Mouse (Mus musculus) adrenal gland, postnatal 36 days (tissue): ENCODE data around the gene Hist1h3h. TPM values are rescaled to one million over a fixed set of nuclear protein-coding genes. Genes with fewer than 3 reads are reported as not detected.

Experiments used
- DNase-seq, 2 experiments: peaks; one replicate each; pipeline ENCODE4 v3.0.0; 2021; ENCODE audit warnings: mixed read lengths in 1 of 2
- total RNA-seq, 2 experiments: library from RNA; stranded (reverse); gene quantifications; 2 replicates each; pipeline ENCODE4 v1.2.3; 2021

Hist1h3h gene
- total RNA-seq, 2 experiments from 2014 or later, result 68.3 to 81.7 TPM

GRCm38 (mm10) chr13:21727948-21728572 lies 10.6 kb downstream of the Hist1h3h start:
- no peak for DNase-seq

GRCm38 (mm10) chr13:21729544-21729943 lies 12.1 kb downstream of the Hist1h3h start:
- DNase-seq, result no peak

- DNase-seq, result no peak
Measured at GRCm38 (mm10) chr13:21733466-21733865, 16.0 kb downstream of the Hist1h3h start.

DNA sequence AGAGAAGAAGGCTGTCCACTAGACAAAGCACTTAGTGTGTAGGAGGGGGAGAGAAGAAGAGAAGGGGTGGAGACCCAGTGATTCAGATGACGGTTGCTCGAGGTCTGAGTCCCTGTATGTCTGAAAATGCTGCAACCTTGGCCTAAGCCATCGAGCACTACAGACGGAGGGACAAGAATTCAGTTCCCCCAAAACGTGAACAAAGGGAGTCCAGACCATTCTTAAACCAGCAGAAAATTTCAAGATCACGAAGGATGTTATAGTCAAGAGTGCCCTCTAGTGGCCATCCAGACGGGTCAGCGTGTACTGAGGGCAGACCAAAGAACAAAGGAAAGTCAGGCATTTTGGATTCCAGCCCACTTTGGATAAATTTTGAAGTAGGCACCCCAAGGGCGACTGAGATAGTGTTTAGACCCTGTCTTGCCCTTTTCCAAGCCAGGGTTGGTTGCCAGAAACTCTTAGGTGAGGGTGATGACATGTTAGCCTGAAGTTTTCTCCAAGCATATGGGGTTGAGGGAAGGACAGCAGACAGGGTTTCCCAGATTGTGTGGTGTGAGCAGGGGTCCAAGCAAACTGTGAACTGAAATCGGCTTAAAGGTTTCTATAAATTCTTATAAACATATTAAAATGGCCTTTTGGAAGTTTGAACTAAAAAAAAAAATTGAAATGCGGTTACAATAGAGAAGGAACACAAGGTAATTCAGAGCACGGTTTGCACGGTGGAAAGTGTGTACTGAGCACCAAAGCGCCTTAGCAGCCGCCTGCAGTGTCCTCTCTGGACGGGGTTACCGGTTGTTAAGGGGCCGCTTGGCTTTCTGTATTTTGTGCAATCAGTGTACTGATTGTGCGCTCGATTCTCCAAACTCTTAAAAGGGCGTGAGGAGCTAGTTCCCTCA lies 16.8 kb downstream of the Hist1h3h start:
- peak; percentile 69 to 83 for DNase-seq

- peak; percentile 70 to 79 for DNase-seq
Measured at GRCm38 (mm10) chr13:21734906-21735767, 17.7 kb downstream of the Hist1h3h start, which contains the start of gene Hist1h4j. Gene Hist1h4j, plus strand, starts transcription at chr13:21735064.

GRCm38 (mm10) chr13:21745006-21745405 lies 27.5 kb downstream of the Hist1h3h start:
- DNase-seq, result no peak

DNA sequence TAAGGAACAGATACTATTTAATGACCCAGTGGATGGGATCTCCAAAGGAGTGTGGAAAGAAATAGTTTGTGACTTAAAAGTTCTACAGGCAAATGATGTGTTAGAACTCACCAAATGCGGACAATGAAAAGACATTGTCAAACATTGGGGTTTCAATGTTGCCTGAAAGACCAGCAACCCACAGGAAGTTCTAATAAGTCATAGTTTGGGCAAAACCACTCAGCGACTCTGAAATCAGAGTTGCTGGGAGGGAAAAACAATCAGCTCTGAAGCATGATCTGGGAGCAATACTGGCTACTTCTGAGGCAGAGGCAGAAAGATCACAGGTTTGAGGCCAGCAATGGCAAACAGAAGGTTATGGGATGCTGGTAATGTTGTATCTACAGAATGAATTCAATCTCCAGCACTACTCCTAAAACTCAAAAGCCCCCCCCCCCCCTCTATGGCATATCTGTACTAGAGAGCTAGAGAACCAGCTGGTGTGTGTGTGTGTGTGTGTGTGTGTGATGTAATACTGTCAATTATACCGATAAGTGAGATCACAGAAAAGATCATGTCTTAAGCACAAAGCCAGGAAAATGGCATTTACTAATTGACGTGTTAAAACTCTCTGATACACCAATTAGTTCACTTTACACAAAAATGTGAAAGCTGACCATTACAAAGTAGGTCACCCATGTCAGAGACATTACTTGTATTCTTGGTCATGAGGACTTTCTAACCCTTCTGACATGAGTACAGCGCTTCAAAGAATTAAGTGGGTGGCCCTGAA lies 32.1 kb downstream of the Hist1h3h start:
- no peak for DNase-seq

GRCm38 (mm10) chr13:21750159-21751017 lies 32.9 kb downstream of the Hist1h3h start, which contains the start of gene Hist1h4k:
Gene Hist1h4k, minus strand, starts transcription at chr13:21750505.
- DNase-seq, result peak; percentile 86 to 91

DNA sequence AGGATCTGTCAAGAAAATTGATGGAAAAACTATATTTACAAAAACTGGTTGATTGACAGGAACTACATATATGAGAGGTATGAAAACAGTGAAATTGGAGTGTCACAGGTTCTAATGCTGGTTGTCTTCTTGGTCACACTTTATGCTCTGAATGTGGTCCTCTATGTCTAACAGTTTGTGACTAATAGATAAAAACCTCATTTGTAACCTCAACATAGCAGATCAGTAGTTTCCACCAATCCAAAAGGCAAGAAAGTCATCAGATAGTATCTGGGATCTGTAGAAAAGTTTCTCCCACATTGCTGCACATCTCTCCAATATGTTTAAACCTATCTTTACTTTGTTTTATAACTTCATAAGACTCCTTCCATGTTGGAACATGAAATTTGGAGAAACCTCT lies 34.0 kb downstream of the Hist1h3h start:
- no peak for DNase-seq

GRCm38 (mm10) chr13:21751827-21752226 lies 34.4 kb downstream of the Hist1h3h start:
- no peak for DNase-seq

- DNase-seq, result no peak
Measured at GRCm38 (mm10) chr13:21752356-21752755, 34.9 kb downstream of the Hist1h3h start.

- DNase-seq, result no peak
Measured at GRCm38 (mm10) chr13:21753051-21753523, 35.6 kb downstream of the Hist1h3h start.

DNA sequence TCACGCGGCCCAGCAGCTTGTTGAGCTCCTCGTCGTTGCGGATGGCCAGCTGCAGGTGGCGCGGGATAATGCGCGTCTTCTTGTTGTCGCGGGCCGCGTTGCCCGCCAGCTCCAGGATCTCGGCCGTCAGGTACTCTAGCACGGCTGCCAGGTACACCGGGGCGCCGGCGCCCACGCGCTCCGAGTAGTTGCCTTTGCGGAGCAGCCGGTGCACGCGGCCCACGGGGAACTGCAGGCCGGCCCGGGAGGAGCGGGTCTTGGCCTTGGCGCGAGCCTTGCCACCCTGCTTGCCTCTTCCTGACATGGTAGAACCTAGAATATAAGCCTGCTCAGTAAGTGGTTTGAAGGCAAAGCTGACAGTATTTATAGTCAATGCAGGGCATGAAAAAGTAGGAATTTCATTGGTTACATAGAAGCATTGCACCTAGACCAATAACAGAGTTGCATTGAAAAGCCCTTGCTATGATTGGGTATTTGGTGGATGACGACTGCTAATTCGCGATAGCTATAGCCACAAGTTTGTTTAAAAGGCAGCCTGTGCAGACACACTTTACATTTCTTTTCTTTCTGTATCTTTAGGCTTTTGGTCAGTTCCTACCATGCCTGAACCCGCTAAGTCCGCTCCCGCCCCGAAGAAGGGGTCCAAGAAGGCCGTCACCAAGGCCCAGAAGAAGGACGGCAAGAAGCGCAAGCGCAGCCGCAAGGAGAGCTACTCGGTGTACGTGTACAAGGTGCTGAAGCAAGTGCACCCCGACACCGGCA lies 36.2 kb downstream of the Hist1h3h start, which contains the start of the genes Hist1h2ak and Hist1h2bn:
Hist1h2ak (minus strand) TSS at position 304 of the 762 bp plus-strand sequence.
Hist1h2bn (plus strand) TSS at position 600 of the 762 bp plus-strand sequence.
- DNase-seq, result peak; percentile 46 to 62

- DNase-seq, result peak; percentile 63
Measured at GRCm38 (mm10) chr13:21754294-21755001, 37.0 kb downstream of the Hist1h3h start.

- no peak for DNase-seq
Measured at GRCm38 (mm10) chr13:21755707-21756106, 38.2 kb downstream of the Hist1h3h start.
